Mouse (Mus musculus) embryonic fibroblast, embryonic 13.5 days (primary cell): Measurements from ENCODE around the gene Plcd1.

Experiments
- CTCF ChIP-seq: IDR thresholded peaks from 2 replicates; pipeline ENCODE4 v1.5.1; 2011; ENCODE audit warnings: mild to moderate bottlenecking, control low read depth, low read length, moderate library complexity, borderline replicate concordance; ENCODE audit not compliant: insufficient read depth
- POLR2A ChIP-seq: IDR thresholded peaks from 2 replicates; pipeline ENCODE4 v1.6.1; 2011; ENCODE audit warnings: low read depth, mild to moderate bottlenecking, control low read depth, low read length, moderate library complexity

GRCm38 (mm10) chr9:119087309-119087708 is 6.0 kb downstream of the Plcd1 start:
- no peak for TF ChIP-seq CTCF
- no peak for TF ChIP-seq POLR2A
